ENCODE assay signal across 24 mouse cellular contexts in genomic region chr11:75498126-75498525, GRCm38 (mm10). TPM values are rescaled to one million over a fixed set of nuclear protein-coding genes. Genes with fewer than 3 reads are reported as not detected.
DNase-seq lines count a peak whose midpoint lies in the region; ATAC-seq and TF ChIP-seq lines count a peak whose summit lies in the region.
"Had no signal": no experiment of that assay in that cellular context is flagged by ENCODE, and none has a peak within 500 bp of the region (broad histone marks: within the 10 kb centered on the region; RNA-seq: fewer than 3 reads in every experiment).

No protein-coding gene starts in this region.

- TF ChIP-seq EP300 in lung, postnatal 0 days (IDR thresholded peaks at IDR 0.05), result no peak

- WGBS in heart, embryonic 10.5 days, result 46% methylated on average over 1 of the region's 1 CpGs
- WGBS in embryonic facial prominence, embryonic 10.5 days, result 86% methylated on average over 1 of the region's 1 CpGs
- WGBS in lung, postnatal 0 days, result 68% methylated on average over 1 of the region's 1 CpGs

- TF ChIP-seq CTCF in lung, postnatal 0 days (IDR thresholded peaks at IDR 0.05), result no peak

- peak; percentile 64 for DNase-seq in adrenal gland, postnatal 14 days
- no peak for DNase-seq in adrenal gland, adult 8-10 months
- DNase-seq in heart, adult 9 months (ENCODE audit: low spot score in 2 of 2), result peak; percentile 40 to 54
- no peak for DNase-seq in heart, embryonic 10.5 days (ENCODE audit: low spot score)
- peak; percentile 7 for DNase-seq in embryonic facial prominence, embryonic 10.5 days (ENCODE audit: low spot score)
- no peak for DNase-seq in lung, postnatal 0 days (ENCODE audit: low spot score)
- DNase-seq: cerebellum, adult 8-10 months; cerebellum, postnatal 36 days; embryo, embryonic 11 days; gastrocnemius, postnatal 14 days; kidney, adult 18-20 months; layer of hippocampus, adult 9-11 months; lung, adult 18-20 months; lung, postnatal 14 days; spleen, adult 18-20 months had no signal

- H3K9me3 ChIP-seq in heart, embryonic 10.5 days, result no peaks in the 10 kb centered on the region
- no peaks in the 10 kb centered on the region for H3K9me3 ChIP-seq in embryonic facial prominence, embryonic 10.5 days
- no peaks in the 10 kb centered on the region for H3K9me3 ChIP-seq in lung, postnatal 0 days (ENCODE audit: low read length)
- H3K9me3 ChIP-seq: midbrain, embryonic 13.5 days had no signal

- no peak overlapping the region for H3K4me2 ChIP-seq in lung, postnatal 0 days (replicated peaks; ENCODE audit: low read depth, low read length)
- H3K4me2 ChIP-seq: hindbrain, embryonic 14.5 days; midbrain, embryonic 13.5 days had no signal

- no peak overlapping the region for H3K27ac ChIP-seq in heart, embryonic 10.5 days
- no peak overlapping the region for H3K27ac ChIP-seq in embryonic facial prominence, embryonic 10.5 days (replicated peaks)
- no peak overlapping the region for H3K27ac ChIP-seq in lung, postnatal 0 days (ENCODE audit: low read length)
- H3K27ac ChIP-seq: hindbrain, embryonic 14.5 days; midbrain, embryonic 13.5 days had no signal

- no peak overlapping the region for H3K4me3 ChIP-seq in heart, embryonic 10.5 days
- no peak overlapping the region for H3K4me3 ChIP-seq in embryonic facial prominence, embryonic 10.5 days
- no peak overlapping the region for H3K4me3 ChIP-seq in lung, postnatal 0 days (ENCODE audit: low read depth, low read length)
- H3K4me3 ChIP-seq: midbrain, embryonic 13.5 days had no signal

- ATAC-seq in megakaryocyte-erythroid progenitor cell, adult 5-6 weeks (replicated peaks; ENCODE audit: low FRiP score, low TSS enrichment, poor library complexity, severe bottlenecking), result peak; percentile 38; the same call in 1 of the 2 replicates
- ATAC-seq in lung, postnatal 0 days, result no peak
- ATAC-seq: CD4-positive, CD25-positive, alpha-beta regulatory T cell, adult 4 months; forebrain, embryonic 14.5 days; inflammation-experienced regulatory T-cells, adult 6 months; midbrain, embryonic 13.5 days had no signal

- no peaks in the 10 kb centered on the region for H3K27me3 ChIP-seq in heart, embryonic 10.5 days (ENCODE audit: insufficient read depth, poor library complexity, severe bottlenecking)
- no peaks in the 10 kb centered on the region for H3K27me3 ChIP-seq in embryonic facial prominence, embryonic 10.5 days (replicated peaks; ENCODE audit: low read depth, poor library complexity, severe bottlenecking)
- H3K27me3 ChIP-seq in lung, postnatal 0 days (replicated peaks; ENCODE audit: insufficient read depth, low read length), result no peaks in the 10 kb centered on the region
- H3K27me3 ChIP-seq: midbrain, embryonic 13.5 days had no signal

- no peak overlapping the region for H3K9ac ChIP-seq in lung, postnatal 0 days (replicated peaks; ENCODE audit: low read depth)
- H3K9ac ChIP-seq: hindbrain, embryonic 14.5 days; midbrain, embryonic 13.5 days had no signal

- peaks cover 100% of the 10 kb centered on the region for H3K36me3 ChIP-seq in heart, embryonic 10.5 days
- H3K36me3 ChIP-seq in embryonic facial prominence, embryonic 10.5 days (replicated peaks), result peaks cover 100% of the 10 kb centered on the region
- peaks cover 92% of the 10 kb centered on the region for H3K36me3 ChIP-seq in lung, postnatal 0 days (ENCODE audit: insufficient read depth, low read length)

- no peaks in the 10 kb centered on the region for H3K4me1 ChIP-seq in heart, embryonic 10.5 days
- no peaks in the 10 kb centered on the region for H3K4me1 ChIP-seq in embryonic facial prominence, embryonic 10.5 days
- no peaks in the 10 kb centered on the region for H3K4me1 ChIP-seq in lung, postnatal 0 days (ENCODE audit: insufficient read depth, low read depth, low read length)
- H3K4me1 ChIP-seq: midbrain, embryonic 13.5 days had no signal

RNA-seq across cellular contexts. Expression of gene Prpf8, which starts 11.5 kb away (rescaled TPM):
- total RNA-seq in adrenal gland, postnatal 14 days (2021), result 127 and 135 TPM in 2 replicates
- total RNA-seq in adrenal gland, adult 8-10 months (2022), result 100 to 1,000 TPM; 155 to 170 (median 167) TPM
- 49.2 and 53.7 TPM in 2 replicates for polyA plus RNA-seq in heart, embryonic 10.5 days (2016; fragmentation: Nextera tagmentation; extraction: Ambion mirVana)
- polyA plus RNA-seq in embryonic facial prominence, embryonic 10.5 days (2016; fragmentation: Nextera tagmentation; extraction: Ambion mirVana), result 74.0 and 76.5 TPM in 2 replicates
- 160 and 198 TPM in 2 replicates for total RNA-seq in megakaryocyte-erythroid progenitor cell, adult 5-6 weeks (2014; fragmentation: Nextera tagmentation)
- total RNA-seq in megakaryocyte-erythroid progenitor cell, adult 5-6 weeks (2017), result 118 and 144 TPM in 2 replicates
- polyA plus RNA-seq in lung, postnatal 0 days (2015; fragmentation: Nextera tagmentation; extraction: Ambion mirVana), result 19.7 and 22.5 TPM in 2 replicates

RNA-seq across cellular contexts. Expression of gene Rilp, which starts 11.8 kb away (rescaled TPM):
- 14.3 and 15.9 TPM in 2 replicates for total RNA-seq in adrenal gland, postnatal 14 days (2021)
- 1 to 10 TPM; 3.6 to 8.9 (median 8.0) TPM for total RNA-seq in adrenal gland, adult 8-10 months (2022)
- polyA plus RNA-seq in heart, embryonic 10.5 days (2016; fragmentation: Nextera tagmentation; extraction: Ambion mirVana), result 0.76 and 0.78 TPM in 2 replicates
- polyA plus RNA-seq in embryonic facial prominence, embryonic 10.5 days (2016; fragmentation: Nextera tagmentation; extraction: Ambion mirVana), result 0.17 and 0.23 TPM in 2 replicates
- total RNA-seq in megakaryocyte-erythroid progenitor cell, adult 5-6 weeks (2014; fragmentation: Nextera tagmentation), result 1.5 TPM in 1 of 2 replicates, not detected in the other
- total RNA-seq in megakaryocyte-erythroid progenitor cell, adult 5-6 weeks (2017), result 0.72 TPM in 1 of 2 replicates, not detected in the other
- 12.4 and 15.7 TPM in 2 replicates for polyA plus RNA-seq in lung, postnatal 0 days (2015; fragmentation: Nextera tagmentation; extraction: Ambion mirVana)
- total RNA-seq: megakaryocyte progenitor cell, adult 5-6 weeks; neutrophil, adult 5-6 weeks had no signal
- polyA plus RNA-seq: inflammation-experienced regulatory T-cells, adult 6 months had no signal

RNA-seq across cellular contexts. Expression of gene Scarf1, which starts 15.2 kb away (rescaled TPM):
- total RNA-seq in adrenal gland, postnatal 14 days (2021), result 12.7 and 14.6 TPM in 2 replicates
- total RNA-seq in adrenal gland, adult 8-10 months (2022), result 1 to 10 TPM; 6.0 to 9.4 (median 7.2) TPM
- 13.6 and 15.8 TPM in 2 replicates for polyA plus RNA-seq in heart, embryonic 10.5 days (2016; fragmentation: Nextera tagmentation; extraction: Ambion mirVana)
- polyA plus RNA-seq in embryonic facial prominence, embryonic 10.5 days (2016; fragmentation: Nextera tagmentation; extraction: Ambion mirVana), result 4.8 and 5.1 TPM in 2 replicates
- 1.0 TPM in 1 of 2 replicates, not detected in the other for total RNA-seq in megakaryocyte-erythroid progenitor cell, adult 5-6 weeks (2014; fragmentation: Nextera tagmentation)
- 0.65 TPM in 1 of 2 replicates, not detected in the other for total RNA-seq in megakaryocyte-erythroid progenitor cell, adult 5-6 weeks (2017)
- 18.5 and 21.2 TPM in 2 replicates for polyA plus RNA-seq in lung, postnatal 0 days (2015; fragmentation: Nextera tagmentation; extraction: Ambion mirVana)
- total RNA-seq: monocyte, adult 5-6 weeks; neutrophil, adult 5-6 weeks had no signal

RNA-seq across cellular contexts. Expression of gene Slc43a2, which starts 33.4 kb away (rescaled TPM):
- total RNA-seq in adrenal gland, postnatal 14 days (2021), result 22.4 and 29.2 TPM in 2 replicates
- total RNA-seq in adrenal gland, adult 8-10 months (2022), result 10 to 100 TPM; 22.5 to 29.8 (median 23.2) TPM
- polyA plus RNA-seq in heart, embryonic 10.5 days (2016; fragmentation: Nextera tagmentation; extraction: Ambion mirVana), result 5.5 and 6.4 TPM in 2 replicates
- polyA plus RNA-seq in embryonic facial prominence, embryonic 10.5 days (2016; fragmentation: Nextera tagmentation; extraction: Ambion mirVana), result 5.1 and 5.6 TPM in 2 replicates
- 1.2 and 2.2 TPM in 2 replicates for total RNA-seq in megakaryocyte-erythroid progenitor cell, adult 5-6 weeks (2014; fragmentation: Nextera tagmentation)
- total RNA-seq in megakaryocyte-erythroid progenitor cell, adult 5-6 weeks (2017), result 1.9 and 2.9 TPM in 2 replicates
- 18.2 and 24.0 TPM in 2 replicates for polyA plus RNA-seq in lung, postnatal 0 days (2015; fragmentation: Nextera tagmentation; extraction: Ambion mirVana)

RNA-seq across cellular contexts. Expression of gene Tlcd2, which starts 36.6 kb away (rescaled TPM):
- 13.9 and 24.7 TPM in 2 replicates for total RNA-seq in adrenal gland, postnatal 14 days (2021)
- total RNA-seq in adrenal gland, adult 8-10 months (2022), result 10 to 100 TPM; 10.1 to 16.7 (median 13.1) TPM
- 12.8 and 21.3 TPM in 2 replicates for polyA plus RNA-seq in heart, embryonic 10.5 days (2016; fragmentation: Nextera tagmentation; extraction: Ambion mirVana)
- 11.1 and 12.7 TPM in 2 replicates for polyA plus RNA-seq in embryonic facial prominence, embryonic 10.5 days (2016; fragmentation: Nextera tagmentation; extraction: Ambion mirVana)
- 13.8 and 19.9 TPM in 2 replicates for total RNA-seq in megakaryocyte-erythroid progenitor cell, adult 5-6 weeks (2014; fragmentation: Nextera tagmentation)
- 9.5 and 14.7 TPM in 2 replicates for total RNA-seq in megakaryocyte-erythroid progenitor cell, adult 5-6 weeks (2017)
- 6.1 and 8.7 TPM in 2 replicates for polyA plus RNA-seq in lung, postnatal 0 days (2015; fragmentation: Nextera tagmentation; extraction: Ambion mirVana)

Comparison
In these comparisons a context has a peak if more than half of its experiments do, and no peak if none do; other contexts are left out.
1. DNase-seq: peak in adrenal gland, postnatal 14 days (single experiment), heart, adult 9 months (2 of 2) and embryonic facial prominence, embryonic 10.5 days (single experiment); none in adrenal gland, adult 8-10 months (single experiment), heart, embryonic 10.5 days (single experiment) and lung, postnatal 0 days (single experiment).